Mouse (Mus musculus): ENCODE data around the gene Abcb11.
"Not testable (repeated sequence)": the region's sequence is repeated elsewhere in the genome, so short reads cannot be mapped to it uniquely, and the experiment has no call there.

Gene Abcb11

GRCm38 (mm10) chr2:69342496-69343221, at the start of gene Abcb11:
Gene Abcb11 (minus strand): TSS chr2:69342616.
- DNase-seq = no peak

- DNase-seq = no peak
Observed at GRCm38 (mm10) chr2:69386118-69386871, 43.9 kb upstream of the Abcb11 start.

- no peak for DNase-seq
Observed at GRCm38 (mm10) chr2:69382838-69383237, 40.4 kb upstream of the Abcb11 start.

- no peak for DNase-seq
Observed at GRCm38 (mm10) chr2:69381740-69382139, 39.3 kb upstream of the Abcb11 start.

GRCm38 (mm10) chr2:69380281-69380680, 37.9 kb upstream of the Abcb11 start, which contains the start of gene Dhrs9:
Gene Dhrs9 (plus strand): TSS chr2:69380445.
- DNase-seq = peak; percentile 47

GRCm38 (mm10) chr2:69379801-69380200, 37.4 kb upstream of the Abcb11 start:
- DNase-seq = no peak

- DNase-seq = no peak
Observed at GRCm38 (mm10) chr2:69376780-69377179, 34.4 kb upstream of the Abcb11 start.

GRCm38 (mm10) chr2:69365275-69365674, 22.9 kb upstream of the Abcb11 start:
- DNase-seq = no peak

GRCm38 (mm10) chr2:69364831-69365230, 22.4 kb upstream of the Abcb11 start:
- no peak for DNase-seq

- DNase-seq = not testable (repeated sequence)
Observed at GRCm38 (mm10) chr2:69355402-69355801, 13.0 kb upstream of the Abcb11 start.

GRCm38 (mm10) chr2:69341506-69341905, 910 bp downstream of the Abcb11 start:
- no peak for DNase-seq

GRCm38 (mm10) chr2:69331523-69331922, 10.9 kb downstream of the Abcb11 start:
- not testable (repeated sequence) for DNase-seq

- DNase-seq = no peak
Observed at GRCm38 (mm10) chr2:69328509-69329163, 13.8 kb downstream of the Abcb11 start.

GRCm38 (mm10) chr2:69324881-69325660, 17.3 kb downstream of the Abcb11 start:
- no peak for DNase-seq

- no peak for DNase-seq
Observed at GRCm38 (mm10) chr2:69323018-69323417, 19.4 kb downstream of the Abcb11 start.

GRCm38 (mm10) chr2:69321457-69321856, 21.0 kb downstream of the Abcb11 start:
- no peak for DNase-seq

- DNase-seq = no peak
Observed at GRCm38 (mm10) chr2:69311337-69311736, 31.1 kb downstream of the Abcb11 start.

- DNase-seq = no peak
Observed at GRCm38 (mm10) chr2:69308136-69308535, 34.3 kb downstream of the Abcb11 start.

GRCm38 (mm10) chr2:69300568-69300967, 41.8 kb downstream of the Abcb11 start:
- DNase-seq = not testable (repeated sequence)

GRCm38 (mm10) chr2:69294508-69294907, 47.9 kb downstream of the Abcb11 start:
- DNase-seq = no peak

- no peak for DNase-seq
Observed at GRCm38 (mm10) chr2:69288989-69289388, 53.4 kb downstream of the Abcb11 start.

- no peak for DNase-seq
Observed at GRCm38 (mm10) chr2:69275875-69276274, 66.5 kb downstream of the Abcb11 start.

All from lung, postnatal 14 days (tissue).